Mouse (Mus musculus): ENCODE measurements around the gene Tmem185b. TPM values are rescaled to one million over a fixed set of nuclear protein-coding genes. Genes with fewer than 3 reads are reported as not detected.

Tmem185b gene
- polyA plus RNA-seq, 1 experiment = 22.3 TPM

DNA sequence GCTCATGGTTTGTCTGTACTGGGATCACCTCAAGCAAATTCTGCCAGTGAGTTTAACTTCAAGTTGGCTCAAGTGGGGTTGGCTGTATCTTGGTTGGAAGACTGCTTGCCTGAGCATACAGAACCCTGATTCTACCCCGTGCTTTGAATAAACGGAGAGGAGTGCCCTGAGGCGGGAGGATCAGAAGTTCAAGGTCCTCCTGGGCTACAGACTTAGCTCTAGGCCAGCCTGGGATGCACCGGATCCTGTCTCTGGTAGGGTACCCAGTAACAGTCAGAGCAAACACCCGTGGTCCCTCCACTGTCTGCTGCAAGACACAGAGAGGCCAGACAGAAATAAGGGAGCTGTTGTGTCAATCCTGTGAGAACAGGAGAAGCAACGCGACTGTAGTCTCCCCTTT lies 4.3 kb upstream of the Tmem185b start:
- no peak for DNase-seq (ENCODE audit: low read depth in 1 of 2, low spot score in 2 of 2)
- no peak overlapping the region for H3K27ac ChIP-seq (ENCODE audit: insufficient read depth, low read length)
- no peaks in the 10 kb centered on the region for H3K36me3 ChIP-seq (ENCODE audit: control insufficient read depth, insufficient read depth, low read length)
- no peaks in the 10 kb centered on the region for H3K27me3 ChIP-seq (ENCODE audit: control insufficient read depth, insufficient read depth, low read length)
- H3K4me3 ChIP-seq (ENCODE audit: extremely low read depth, insufficient read depth, insufficient read length) = no peak overlapping the region
- H3K4me1 ChIP-seq (ENCODE audit: control insufficient read depth, insufficient read depth, insufficient read length) = peaks cover 13% of the 10 kb centered on the region
- TF ChIP-seq CTCF (IDR thresholded peaks at IDR 0.05; ENCODE audit: extremely low read depth, insufficient read depth, insufficient read length, insufficient replicate concordance) (no peak), POLR2A (IDR thresholded peaks at IDR 0.05; ENCODE audit: low read depth, low read length) (no peak)
- 91% methylated on average over 7 of the region's 7 CpGs for WGBS

DNA sequence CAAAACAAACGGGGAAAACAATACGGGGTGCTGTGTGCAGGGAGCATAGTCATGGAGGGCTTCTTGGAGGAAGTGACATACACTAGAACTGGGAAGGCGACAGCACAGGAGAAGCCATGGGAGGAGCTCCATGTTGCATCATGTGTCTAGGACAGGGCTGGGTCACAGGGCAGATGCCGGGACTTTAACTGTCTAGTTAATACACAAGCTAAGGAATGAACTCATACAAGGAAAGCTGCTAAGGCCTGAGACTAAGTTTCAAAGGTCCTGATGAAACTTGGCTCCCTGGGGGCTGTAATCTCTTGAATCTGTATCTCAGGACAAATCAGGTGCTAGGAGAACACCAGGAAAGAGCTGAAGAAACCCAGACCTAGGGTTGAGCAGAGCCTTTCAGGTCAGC lies 3.2 kb upstream of the Tmem185b start:
- no peak overlapping the region for H3K27ac ChIP-seq (ENCODE audit: insufficient read depth, low read length)
- no peak for DNase-seq (ENCODE audit: low read depth in 1 of 2, low spot score in 2 of 2)
- TF ChIP-seq CTCF (IDR thresholded peaks at IDR 0.05; ENCODE audit: extremely low read depth, insufficient read depth, insufficient read length, insufficient replicate concordance) = no peak
- no peak for TF ChIP-seq POLR2A (IDR thresholded peaks at IDR 0.05; ENCODE audit: low read depth, low read length)
- H3K4me3 ChIP-seq (ENCODE audit: extremely low read depth, insufficient read depth, insufficient read length) = no peak overlapping the region
- no peaks in the 10 kb centered on the region for H3K36me3 ChIP-seq (ENCODE audit: control insufficient read depth, insufficient read depth, low read length)
- 91% methylated on average over 4 of the region's 4 CpGs for WGBS
- H3K27me3 ChIP-seq (ENCODE audit: control insufficient read depth, insufficient read depth, low read length) = no peaks in the 10 kb centered on the region
- H3K4me1 ChIP-seq (ENCODE audit: control insufficient read depth, insufficient read depth, insufficient read length) = peaks cover 14% of the 10 kb centered on the region

DNA sequence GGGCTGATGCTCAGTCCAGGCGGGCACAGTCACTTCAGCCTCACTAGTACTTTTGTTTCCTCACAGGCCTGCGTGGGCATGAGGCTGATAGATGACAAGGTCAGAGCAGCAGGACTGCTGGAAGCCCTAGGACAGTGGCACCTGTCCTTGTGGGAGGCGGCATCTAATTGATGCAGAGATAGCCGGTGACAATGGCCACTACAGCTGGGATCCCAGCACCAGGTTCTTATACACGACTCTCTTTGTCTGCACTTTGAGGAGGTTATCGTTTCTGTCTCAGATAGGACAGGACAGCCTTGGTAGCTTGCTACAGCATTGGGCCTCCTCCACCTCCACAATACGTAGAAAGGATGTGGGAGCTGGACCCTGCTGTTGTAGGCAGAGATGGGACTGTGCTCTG lies 2.6 kb upstream of the Tmem185b start:
- no peak for TF ChIP-seq POLR2A (IDR thresholded peaks at IDR 0.05; ENCODE audit: low read depth, low read length)
- TF ChIP-seq CTCF (IDR thresholded peaks at IDR 0.05; ENCODE audit: extremely low read depth, insufficient read depth, insufficient read length, insufficient replicate concordance) = no peak
- peaks cover 14% of the 10 kb centered on the region for H3K4me1 ChIP-seq (ENCODE audit: control insufficient read depth, insufficient read depth, insufficient read length)
- H3K27me3 ChIP-seq (ENCODE audit: control insufficient read depth, insufficient read depth, low read length) = no peaks in the 10 kb centered on the region
- H3K36me3 ChIP-seq (ENCODE audit: control insufficient read depth, insufficient read depth, low read length) = no peaks in the 10 kb centered on the region
- H3K27ac ChIP-seq (ENCODE audit: insufficient read depth, low read length) = no peak overlapping the region
- WGBS = 96% methylated on average over 7 of the region's 7 CpGs
- no peak for DNase-seq (ENCODE audit: low read depth in 1 of 2, low spot score in 2 of 2)
- no peak overlapping the region for H3K4me3 ChIP-seq (ENCODE audit: extremely low read depth, insufficient read depth, insufficient read length)

DNA sequence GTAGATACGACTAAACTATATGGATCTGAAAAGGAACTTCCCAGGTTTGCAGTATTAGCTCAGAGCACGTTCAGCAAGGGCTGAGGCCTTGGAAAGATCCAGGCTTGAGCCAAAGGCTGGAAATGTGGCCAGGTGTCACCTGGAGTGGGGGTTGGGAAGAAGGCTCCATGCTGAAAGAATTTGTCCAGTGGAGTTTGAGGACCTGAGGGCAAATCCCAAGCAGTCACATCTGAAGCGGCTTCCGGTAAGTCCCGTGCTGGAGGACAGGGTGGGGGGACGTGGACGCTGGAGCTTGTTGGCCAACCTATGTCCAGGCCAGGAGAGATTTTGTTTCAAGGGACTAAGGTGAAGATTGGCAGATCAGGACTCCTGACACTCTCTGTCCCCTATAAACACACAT lies 2.1 kb upstream of the Tmem185b start:
- no peak for DNase-seq (ENCODE audit: low read depth in 1 of 2, low spot score in 2 of 2)
- peaks cover 14% of the 10 kb centered on the region for H3K4me1 ChIP-seq (ENCODE audit: control insufficient read depth, insufficient read depth, insufficient read length)
- no peaks in the 10 kb centered on the region for H3K27me3 ChIP-seq (ENCODE audit: control insufficient read depth, insufficient read depth, low read length)
- no peak overlapping the region for H3K4me3 ChIP-seq (ENCODE audit: extremely low read depth, insufficient read depth, insufficient read length)
- TF ChIP-seq CTCF (IDR thresholded peaks at IDR 0.05; ENCODE audit: extremely low read depth, insufficient read depth, insufficient read length, insufficient replicate concordance) (no peak), POLR2A (IDR thresholded peaks at IDR 0.05; ENCODE audit: low read depth, low read length) (no peak)
- H3K36me3 ChIP-seq (ENCODE audit: control insufficient read depth, insufficient read depth, low read length) = no peaks in the 10 kb centered on the region
- H3K27ac ChIP-seq (ENCODE audit: insufficient read depth, low read length) = no peak overlapping the region
- 91% methylated on average over 7 of the region's 7 CpGs for WGBS

DNA sequence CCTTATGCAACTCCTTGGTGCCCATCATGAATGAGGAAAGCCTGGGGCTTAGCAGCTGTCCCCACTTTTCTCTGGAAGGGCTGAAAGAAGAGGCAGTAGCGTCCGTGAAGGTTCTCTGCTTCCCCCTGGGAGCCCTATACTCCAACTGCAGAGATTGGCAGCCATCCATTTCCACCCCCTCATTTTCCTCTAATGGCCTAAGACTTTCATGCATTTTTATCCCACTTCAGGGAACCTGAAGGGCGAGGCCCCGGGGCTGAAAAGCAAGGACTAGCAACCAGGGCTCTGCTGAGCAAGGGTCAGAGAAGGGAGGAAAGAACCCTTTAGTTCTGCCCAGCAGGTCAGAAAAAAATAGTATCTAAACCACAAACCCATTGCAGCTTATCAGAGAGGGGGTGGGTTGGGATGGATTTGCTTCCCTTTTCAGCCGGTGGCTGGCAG lies 936 bp upstream of the Tmem185b start:
- TF ChIP-seq CTCF (IDR thresholded peaks at IDR 0.05; ENCODE audit: extremely low read depth, insufficient read depth, insufficient read length, insufficient replicate concordance) = no peak
- Histone ChIP-seq H3K4me3 (ENCODE audit: extremely low read depth, insufficient read depth, insufficient read length) (0 out of 2 replicates have a peak overlapping the region, but pooled peaks have one; percentile 11), H3K36me3 (ENCODE audit: control insufficient read depth, insufficient read depth, low read length) (no peaks in the 10 kb centered on the region), H3K27ac (ENCODE audit: insufficient read depth, low read length) (no peak overlapping the region), H3K27me3 (ENCODE audit: control insufficient read depth, insufficient read depth, low read length) (no peaks in the 10 kb centered on the region), H3K4me1 (ENCODE audit: control insufficient read depth, insufficient read depth, insufficient read length) (peaks cover 14% of the 10 kb centered on the region)
- WGBS = 14% methylated on average over 5 of the region's 5 CpGs
- DNase-seq (ENCODE audit: low read depth in 1 of 2, low spot score in 2 of 2) = no peak

DNA sequence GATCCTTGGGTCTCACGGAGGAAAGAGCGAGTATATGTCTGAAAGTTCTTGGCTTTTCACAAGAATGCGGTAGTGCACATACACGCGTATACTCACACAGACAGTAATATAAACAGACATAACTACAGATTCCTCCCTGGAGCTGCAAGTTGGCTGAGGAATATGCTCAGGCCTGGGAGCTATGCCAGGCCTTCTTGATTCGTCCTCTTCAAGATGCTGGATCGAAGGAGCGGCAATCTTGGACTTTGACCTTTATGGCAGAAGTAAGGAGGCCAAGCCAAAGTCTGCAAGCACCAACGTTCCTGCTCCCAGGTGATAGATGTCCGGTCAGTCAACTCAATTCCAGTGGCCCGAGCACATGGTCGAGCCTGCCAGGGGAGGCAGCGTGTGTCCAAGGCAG lies 5.0 kb downstream of the Tmem185b start:
- Histone ChIP-seq H3K4me3 (ENCODE audit: extremely low read depth, insufficient read depth, insufficient read length) (no peak overlapping the region), H3K4me1 (ENCODE audit: control insufficient read depth, insufficient read depth, insufficient read length) (peaks cover 6% of the 10 kb centered on the region), H3K27me3 (ENCODE audit: control insufficient read depth, insufficient read depth, low read length) (no peaks in the 10 kb centered on the region), H3K27ac (ENCODE audit: insufficient read depth, low read length) (no peak overlapping the region), H3K36me3 (ENCODE audit: control insufficient read depth, insufficient read depth, low read length) (no peaks in the 10 kb centered on the region)
- TF ChIP-seq POLR2A (IDR thresholded peaks at IDR 0.05; ENCODE audit: low read depth, low read length) = no peak
- no peak for TF ChIP-seq CTCF (IDR thresholded peaks at IDR 0.05; ENCODE audit: extremely low read depth, insufficient read depth, insufficient read length, insufficient replicate concordance)
- no peak for DNase-seq (ENCODE audit: low read depth in 1 of 2, low spot score in 2 of 2)
- WGBS = 92% methylated on average over 13 of the region's 13 CpGs

DNA sequence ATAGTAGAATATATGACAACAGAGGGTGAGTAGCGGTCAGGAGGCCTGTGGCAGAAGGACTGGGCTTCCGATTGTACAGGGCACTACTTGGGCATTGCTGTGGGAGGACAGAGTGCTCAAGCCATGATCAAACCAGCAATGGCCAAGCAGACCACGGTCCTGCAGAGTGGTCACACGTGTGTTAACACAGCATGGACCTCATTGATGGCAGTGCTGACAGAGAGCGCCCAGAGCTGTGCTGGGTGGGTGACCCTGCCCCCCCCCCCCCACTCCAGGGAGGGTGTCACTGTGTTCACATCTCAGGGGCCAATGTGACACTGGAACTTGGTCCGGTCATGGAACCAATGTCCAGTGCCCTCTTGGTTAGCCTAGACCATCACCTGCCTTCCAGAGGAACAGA lies 6.2 kb downstream of the Tmem185b start:
- Histone ChIP-seq H3K27ac (ENCODE audit: insufficient read depth, low read length) (no peak overlapping the region), H3K4me1 (ENCODE audit: control insufficient read depth, insufficient read depth, insufficient read length) (no peaks in the 10 kb centered on the region), H3K36me3 (ENCODE audit: control insufficient read depth, insufficient read depth, low read length) (no peaks in the 10 kb centered on the region), H3K27me3 (ENCODE audit: control insufficient read depth, insufficient read depth, low read length) (no peaks in the 10 kb centered on the region), H3K4me3 (ENCODE audit: extremely low read depth, insufficient read depth, insufficient read length) (no peak overlapping the region)
- TF ChIP-seq CTCF (IDR thresholded peaks at IDR 0.05; ENCODE audit: extremely low read depth, insufficient read depth, insufficient read length, insufficient replicate concordance) = no peak
- no peak for TF ChIP-seq POLR2A (IDR thresholded peaks at IDR 0.05; ENCODE audit: low read depth, low read length)
- DNase-seq (ENCODE audit: low read depth in 1 of 2, low spot score in 2 of 2) = no peak
- WGBS = 85% methylated on average over 6 of the region's 6 CpGs
